Mouse (Mus musculus) v-Abl transformed pro-B cells (cell line): Measurements from ENCODE around the gene Gm10959.

ENCODE experiments used
- in situ Hi-C, 2 experiments: fragments of 400-800 bp; cut with MboI; formaldehyde crosslinking; loops; one replicate each; pipeline ENCODE4 v1.15.1; 2025; ENCODE audit not compliant: unreplicated experiment in 2 of 2

The Gm10959 gene

DNA sequence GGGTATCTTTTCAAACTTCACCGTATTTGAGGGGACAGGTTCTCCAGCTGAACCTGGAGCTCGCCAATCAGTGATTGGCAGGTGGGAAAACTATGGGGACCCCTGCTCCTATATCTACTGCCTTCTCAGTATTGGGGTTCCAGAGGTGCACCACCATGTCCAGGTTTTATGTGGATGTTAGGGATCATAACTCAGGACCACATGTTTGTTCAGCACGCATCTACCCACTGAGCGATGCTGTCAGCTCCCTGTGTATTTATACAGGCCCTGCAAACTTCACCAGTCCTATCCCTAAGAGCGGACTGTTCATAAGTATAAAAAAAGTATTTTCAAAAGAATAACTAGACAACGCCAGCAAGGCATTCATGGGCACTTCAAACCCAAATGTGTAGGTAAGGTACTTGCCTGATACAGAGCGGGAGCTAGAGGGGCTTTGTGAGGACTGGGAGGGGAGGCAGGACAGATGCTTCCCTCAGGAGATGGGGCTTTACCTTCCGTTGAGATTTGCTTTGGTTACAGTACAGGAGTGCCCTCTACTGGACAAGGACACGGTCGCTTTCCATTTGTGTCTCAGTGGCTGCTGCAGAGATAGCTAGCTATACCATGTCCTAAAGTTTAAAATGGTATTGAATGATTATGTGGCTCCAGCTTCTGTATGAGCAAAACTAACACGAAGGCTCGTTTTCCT, 15.3 kb downstream of the Gm10959 start:
- in situ Hi-C loops: loop anchor here (10.0 to 25.0 kb wide), 4 partner anchors 259 to 1019 kb away; partner anchors contain the start of gene Bcar3 (in 1 of the 2)

DNA sequence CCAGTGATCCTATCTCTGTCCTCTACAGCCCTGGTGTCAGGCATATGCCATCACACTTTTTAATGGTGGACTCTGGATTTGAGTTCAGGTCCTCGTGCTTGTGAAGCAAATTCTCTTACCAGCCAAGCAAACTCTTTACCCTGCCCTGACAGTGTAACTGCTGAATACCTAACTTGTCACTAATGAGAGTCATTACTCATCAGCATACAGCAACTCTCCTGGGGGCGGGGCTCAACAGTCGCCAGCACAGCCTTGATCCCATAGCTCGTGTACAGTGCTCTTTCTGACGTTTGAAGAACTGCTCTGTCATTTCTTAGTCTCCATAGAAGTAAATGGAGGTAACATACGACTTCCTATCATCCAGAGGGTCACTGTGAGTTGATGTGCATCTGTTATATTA, 20.9 kb downstream of the Gm10959 start:
- in situ Hi-C loops: no loop called here

DNA sequence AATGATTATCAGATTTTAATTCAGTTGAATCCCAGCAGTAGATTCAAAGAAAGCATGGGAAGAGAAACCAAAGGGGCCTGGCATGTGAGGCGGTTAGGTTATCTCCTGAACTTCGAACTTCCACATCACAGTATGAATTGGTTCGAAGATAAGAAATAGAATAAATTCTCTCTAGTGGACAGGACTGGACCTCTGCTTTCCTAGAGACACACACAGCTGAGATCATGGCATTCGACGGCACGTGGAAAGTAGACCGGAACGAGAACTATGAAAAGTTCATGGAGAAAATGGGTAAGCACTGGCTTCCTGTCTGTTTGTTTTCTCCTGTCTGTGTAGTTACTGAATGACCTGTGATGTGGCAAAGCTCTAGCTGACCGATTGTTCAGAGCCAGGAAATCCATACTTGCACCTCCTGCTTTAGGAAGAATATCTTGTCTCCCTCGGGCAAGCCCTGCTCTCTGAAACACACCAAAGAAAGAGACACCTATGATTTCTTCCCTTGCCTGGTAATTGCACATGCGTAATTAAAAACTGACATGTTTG, 23.9 kb downstream of the Gm10959 start:
- in situ Hi-C loops: no loop called here

DNA sequence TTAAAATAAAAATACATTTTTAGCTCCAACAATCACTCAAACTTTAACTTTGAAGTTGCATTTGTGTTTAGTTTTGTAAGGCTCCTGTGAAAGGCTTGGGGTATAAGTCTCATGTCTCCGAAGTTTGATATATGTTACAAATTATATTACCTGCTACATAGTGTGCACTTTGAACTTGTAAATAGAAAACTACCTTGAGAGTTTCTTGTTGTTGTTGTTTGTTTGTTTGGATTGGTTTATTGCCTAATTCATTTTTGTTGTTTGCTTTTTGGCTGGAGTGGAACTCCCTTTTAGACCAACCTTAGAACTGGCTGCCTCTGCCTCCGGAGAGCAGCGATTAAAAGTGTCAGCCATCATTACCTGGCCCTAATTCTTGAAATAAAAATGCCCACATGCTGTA, 24.4 kb downstream of the Gm10959 start, which contains the start of gene Fabp2:
TSS of gene Fabp2 (plus strand) at position 301 of the 400 bp plus-strand sequence.
- in situ Hi-C loops: no loop called here

DNA sequence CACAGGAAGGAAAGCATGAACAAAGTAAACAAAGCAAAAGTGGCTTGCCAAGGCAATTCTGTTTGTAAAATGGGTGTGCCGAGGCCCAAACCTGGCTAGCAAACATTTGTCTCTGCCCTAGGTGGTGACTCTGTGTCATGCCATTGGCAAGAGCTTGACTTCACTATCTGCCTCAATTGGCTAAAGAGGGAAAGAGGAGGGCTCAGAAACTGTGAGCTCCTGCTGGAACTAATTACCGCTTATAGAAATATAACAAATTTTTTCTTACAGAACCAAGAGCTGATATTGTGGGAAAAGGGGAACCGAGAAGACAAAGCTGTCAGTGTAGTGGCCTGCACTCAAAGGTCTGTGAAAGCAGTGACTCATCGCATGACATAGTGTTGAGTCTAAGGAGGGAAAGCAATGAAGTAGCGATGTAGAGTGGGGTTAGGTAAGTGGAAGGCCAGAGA, 30.8 kb downstream of the Gm10959 start:
- in situ Hi-C loops: no loop called here

DNA sequence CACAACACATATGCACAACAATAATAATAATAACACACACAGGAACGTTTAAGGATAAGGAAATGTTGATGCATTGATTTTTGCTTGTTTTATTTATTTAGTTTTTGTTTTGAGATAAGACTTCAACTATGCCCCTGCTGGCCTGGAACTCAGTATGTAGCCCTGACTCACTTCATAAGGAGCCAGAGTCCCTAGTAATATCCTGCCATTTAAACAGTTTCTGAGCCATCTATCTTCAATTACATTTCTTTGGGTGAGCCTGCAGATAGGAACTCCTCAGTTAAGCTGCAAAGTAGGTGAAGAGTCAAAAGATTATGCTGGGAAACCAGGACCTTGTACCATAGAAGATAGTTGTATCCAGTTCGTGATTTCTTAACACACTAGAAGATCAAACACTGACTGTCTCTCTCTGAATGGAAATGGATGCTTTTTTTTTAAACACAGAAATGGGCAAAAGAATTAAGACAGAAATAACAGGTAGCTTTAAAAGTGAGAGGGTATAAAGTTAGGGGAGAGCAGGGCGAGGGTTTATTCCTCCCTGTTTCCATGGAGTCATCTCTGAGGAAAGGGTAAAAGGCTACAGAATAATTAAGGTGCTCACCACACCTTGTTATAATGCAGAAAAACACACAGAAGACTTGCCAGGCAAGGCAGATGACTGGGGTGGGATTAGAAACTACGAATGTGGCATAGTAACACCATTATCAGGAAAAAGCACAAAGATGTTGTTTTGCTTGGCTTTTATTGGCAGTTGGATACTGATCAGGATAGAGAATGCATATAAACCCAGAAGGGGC, 31.5 kb downstream of the Gm10959 start:
- in situ Hi-C loops: no loop called here

DNA sequence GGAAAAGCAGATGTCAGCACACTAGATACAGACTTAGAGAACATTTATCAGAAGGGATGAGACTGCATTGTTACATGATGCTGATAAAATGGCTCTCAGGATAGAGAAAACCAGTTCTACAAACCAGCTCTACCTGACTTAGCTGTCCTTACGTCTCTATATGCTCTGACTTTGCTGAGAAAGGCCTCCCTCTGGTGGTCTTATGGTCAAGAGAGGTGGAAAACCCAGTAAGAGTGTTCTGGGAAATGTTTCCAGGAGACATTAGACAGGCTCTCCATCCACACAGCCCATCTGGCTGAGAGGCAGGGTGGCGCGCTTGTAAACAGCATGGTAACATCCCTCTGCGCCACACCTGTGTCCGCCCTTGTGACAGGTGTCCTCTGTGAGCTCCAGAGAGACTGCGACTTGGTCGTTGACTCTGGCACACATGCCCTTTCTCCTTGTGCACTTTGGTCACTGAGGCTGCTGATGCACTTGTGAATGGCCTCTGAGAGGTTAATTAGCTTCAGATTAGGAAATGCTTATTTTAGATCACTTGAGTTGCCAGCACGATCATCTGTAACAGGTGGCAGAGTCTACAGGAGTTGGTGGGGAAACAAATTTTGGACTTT, 40.4 kb downstream of the Gm10959 start:
- in situ Hi-C loops: no loop called here

DNA sequence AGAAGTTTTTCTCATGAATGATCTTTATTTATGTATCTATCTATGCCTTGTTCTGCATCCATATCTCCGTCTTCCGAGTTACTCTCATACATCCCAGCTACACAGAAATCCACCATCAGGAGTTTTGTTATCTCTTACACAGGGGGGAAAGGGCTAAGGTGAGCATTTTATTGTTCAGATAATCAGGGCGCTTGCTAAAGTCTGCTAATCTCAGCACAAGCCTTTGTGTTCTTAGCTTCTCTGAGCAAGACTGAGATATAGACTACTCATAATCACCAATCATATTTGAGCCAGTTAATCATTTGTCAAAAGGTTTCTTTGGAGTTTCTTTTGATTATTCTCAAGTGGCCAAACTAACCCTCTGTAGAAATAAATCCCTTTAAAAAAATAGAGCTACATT, 41.6 kb downstream of the Gm10959 start:
- in situ Hi-C loops: no loop called here

DNA sequence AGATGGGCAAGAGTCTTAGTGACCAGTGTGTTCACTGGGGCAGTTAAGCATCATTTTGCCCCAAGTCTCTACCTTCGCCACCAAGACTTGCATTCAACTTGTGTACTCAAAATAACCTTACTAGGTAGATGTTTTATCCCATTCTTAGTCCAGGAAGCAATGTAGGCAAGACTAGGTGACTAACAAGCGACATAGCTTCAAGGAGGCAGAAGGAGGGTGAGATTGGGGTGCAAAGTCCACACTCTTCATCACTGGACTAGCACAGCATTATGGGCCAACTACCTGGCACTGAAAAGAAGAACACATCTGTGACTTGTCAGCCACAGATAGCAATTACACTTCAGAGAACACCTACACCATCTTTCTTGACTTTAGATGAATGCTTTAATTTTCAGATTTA, 42.3 kb downstream of the Gm10959 start:
- in situ Hi-C loops: no loop called here

DNA sequence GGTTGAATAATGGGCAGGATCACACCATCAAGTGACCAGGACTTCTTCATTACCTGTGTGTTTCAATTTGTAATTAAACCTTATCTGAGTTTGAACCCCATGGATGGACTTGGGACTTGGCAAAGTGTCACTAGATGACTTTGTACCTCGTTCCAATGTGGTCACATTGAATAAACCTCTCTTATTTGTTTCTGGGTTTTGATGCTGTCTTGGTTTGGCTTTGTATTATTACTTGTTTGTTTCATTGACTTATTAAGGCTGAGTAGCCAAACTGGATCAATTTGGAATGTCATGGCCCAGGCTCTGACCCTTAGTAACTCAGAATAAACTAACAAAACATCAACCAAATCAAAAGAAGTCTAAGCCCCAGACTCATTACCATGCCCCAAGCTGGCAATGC, 47.6 kb downstream of the Gm10959 start:
- in situ Hi-C loops: no loop called here

DNA sequence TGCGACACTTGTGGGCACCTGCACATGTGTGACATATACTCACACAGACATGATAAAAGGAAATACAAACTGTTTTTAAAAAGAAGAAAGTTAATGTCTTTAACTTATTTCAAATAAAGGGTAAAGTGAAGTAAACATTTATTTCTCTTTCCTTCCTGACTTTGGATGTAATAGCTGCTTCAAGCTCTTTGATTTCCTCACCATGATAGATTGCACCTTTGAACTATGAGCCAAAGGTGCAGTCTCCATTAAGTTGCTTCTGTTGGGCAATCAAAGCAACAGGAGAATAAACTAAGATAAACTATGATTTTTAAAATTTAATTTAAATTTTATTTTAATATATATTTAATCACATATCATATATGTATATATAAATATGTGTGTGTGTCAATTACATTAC, 50.9 kb downstream of the Gm10959 start:
- in situ Hi-C loops: no loop called here

DNA sequence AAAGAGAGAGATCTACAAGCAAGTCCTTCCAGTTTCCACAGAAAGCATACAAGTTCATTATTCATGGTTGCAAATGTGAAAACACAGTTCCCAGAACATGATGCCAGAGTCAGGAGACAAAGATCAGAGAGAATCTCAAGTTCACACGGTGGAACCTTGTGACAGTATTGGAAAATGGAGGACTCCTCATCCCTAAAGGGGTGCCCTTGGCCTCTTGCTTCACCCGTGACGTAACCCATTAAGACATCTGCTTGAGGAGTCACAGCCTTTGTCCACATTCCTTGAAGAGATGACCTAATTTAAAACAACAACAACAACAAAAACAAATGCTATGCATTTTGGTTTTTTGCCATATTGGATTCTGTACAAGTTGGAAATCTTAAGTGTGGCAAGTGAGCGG, 54.1 kb downstream of the Gm10959 start:
- in situ Hi-C loops: no loop called here
